Mouse (Mus musculus) MEL (cell line): ENCODE measurements around the gene Cd24a. TPM values are rescaled to one million over a fixed set of nuclear protein-coding genes. Genes with fewer than 3 reads are reported as not detected.

ENCODE experiments used
- DNase-seq: peaks from one replicate; pipeline ENCODE4 v3.0.0; 2011; ENCODE audit warnings: low read depth, low spot score
- H3K27ac ChIP-seq: 2 replicates; pipeline ENCODE4 v1.5.1; 2012; ENCODE audit warnings: low read depth, mild to moderate bottlenecking, control low read depth, low read length, moderate library complexity; ENCODE audit not compliant: control insufficient read depth
- H3K27me3 ChIP-seq, 2 experiments: fragments of 150-350 bp in 1 of 2; sonication (generic) in 1 of 2; 2 replicates each; pipeline ENCODE4 v1.6.1; 2012; ENCODE audit warnings: low read length in 2 of 2, mild to moderate bottlenecking in 2 of 2, improper control_type of control experiment in 1 of 2, moderate library complexity in 1 of 2; ENCODE audit not compliant: insufficient read depth in 2 of 2, control insufficient read depth in 1 of 2
- H3K36me3 ChIP-seq, 2 experiments: 2 replicates each; pipeline ENCODE4 v1.6.1; 2012 to 2014; ENCODE audit warnings: low read length in 2 of 2, improper control_type of control experiment in 1 of 2, inconsistent platforms in 1 of 2, mild to moderate bottlenecking in 1 of 2; ENCODE audit not compliant: insufficient read depth in 2 of 2, control insufficient read depth in 1 of 2
- H3K4me1 ChIP-seq, 2 experiments: fragments of 150-350 bp in 1 of 2; sonication (generic) in 1 of 2; 2 replicates each; pipeline ENCODE4 v1.6.1; 2012; ENCODE audit warnings: low read length in 2 of 2, improper control_type of control experiment in 1 of 2, mild to moderate bottlenecking in 1 of 2; ENCODE audit not compliant: insufficient read depth in 2 of 2, control insufficient read depth in 1 of 2
- H3K4me3 ChIP-seq, 2 experiments: fragments of 150-350 bp in 1 of 2; sonication (generic) in 1 of 2; 2 replicates each; pipeline ENCODE4 v1.5.1; 2012; ENCODE audit warnings: low read depth in 2 of 2, low read length in 2 of 2, mild to moderate bottlenecking in 2 of 2, moderate library complexity in 2 of 2, control low read depth in 1 of 2, improper control_type of control experiment in 1 of 2; ENCODE audit not compliant: control insufficient read depth in 1 of 2, insufficient read depth in 1 of 2
- H3K79me2 ChIP-seq: 2 replicates; pipeline ENCODE4 v1.6.1; 2012; ENCODE audit warnings: mild to moderate bottlenecking, low read length, moderate library complexity; ENCODE audit not compliant: control insufficient read depth, poor library complexity, insufficient read depth
- H3K9ac ChIP-seq: 2 replicates; pipeline ENCODE4 v1.6.1; 2012; ENCODE audit warnings: low read depth, mild to moderate bottlenecking, control low read depth, low read length, moderate library complexity; ENCODE audit not compliant: control insufficient read depth, poor library complexity, severe bottlenecking
- H3K9me3 ChIP-seq: fragments of 150-350 bp; sonication (generic); replicated peaks from 2 replicates; pipeline ENCODE4 v1.6.1; 2012; ENCODE audit warnings: mild to moderate bottlenecking, low read length, improper control_type of control experiment, moderate library complexity; ENCODE audit not compliant: insufficient read depth
- BHLHE40 ChIP-seq: IDR thresholded peaks from 2 replicates; pipeline ENCODE4 v1.6.1; 2012; ENCODE audit warnings: low read depth, mild to moderate bottlenecking, inconsistent platforms, low read length, improper control_type of control experiment, borderline replicate concordance
- CHD1 ChIP-seq: IDR thresholded peaks from 2 replicates; pipeline ENCODE4 v1.6.1; 2012; ENCODE audit warnings: low read depth, mild to moderate bottlenecking, inconsistent platforms, low read length, improper control_type of control experiment
- CHD2 ChIP-seq: IDR thresholded peaks from 2 replicates; pipeline ENCODE4 v1.6.1; 2011; ENCODE audit warnings: low read length, improper control_type of control experiment
- CTCF ChIP-seq, 3 experiments: IDR thresholded peaks in 2 of 3; conservative IDR thresholded peaks in 1 of 3; 2 replicates each; pipeline ENCODE4 v1.5.1; 2011 to 2012; ENCODE audit warnings: low read length in 3 of 3, low read depth in 2 of 3, mild to moderate bottlenecking in 2 of 3, improper control_type of control experiment in 1 of 3, inconsistent platforms in 1 of 3, mixed read lengths in 1 of 3, moderate library complexity in 1 of 3; ENCODE audit not compliant: control insufficient read depth in 1 of 3, insufficient read depth in 1 of 3, poor library complexity in 1 of 3, severe bottlenecking in 1 of 3
- E2F4 ChIP-seq: IDR thresholded peaks from 2 replicates; pipeline ENCODE4 v1.6.1; 2011; ENCODE audit warnings: low read depth, low read length, improper control_type of control experiment, borderline replicate concordance
- ELF1 ChIP-seq: IDR thresholded peaks from 2 replicates; pipeline ENCODE4 v1.6.1; 2014; ENCODE audit warnings: low read depth, mild to moderate bottlenecking, inconsistent platforms, low read length, improper control_type of control experiment, moderate library complexity
- EP300 ChIP-seq, 2 experiments: IDR thresholded peaks; 2 replicates each; pipeline ENCODE4 v1.6.1; 2011; ENCODE audit warnings: improper control_type of control experiment in 2 of 2, low read length in 2 of 2, low read depth in 1 of 2, mild to moderate bottlenecking in 1 of 2
- ETS1 ChIP-seq: IDR thresholded peaks from 2 replicates; pipeline ENCODE4 v1.6.1; 2012; ENCODE audit warnings: low read depth, mild to moderate bottlenecking, inconsistent platforms, low read length, improper control_type of control experiment, moderate library complexity
- GABPA ChIP-seq: IDR thresholded peaks from 2 replicates; pipeline ENCODE4 v1.6.1; 2012; ENCODE audit warnings: low read depth, mild to moderate bottlenecking, inconsistent platforms, low read length, improper control_type of control experiment, moderate library complexity
- KAT2A ChIP-seq: conservative IDR thresholded peaks from 2 replicates; pipeline ENCODE4 v1.6.1; 2012; ENCODE audit warnings: low read depth, low read length, improper control_type of control experiment, inconsistent platforms
- MAZ ChIP-seq: IDR thresholded peaks from 2 replicates; pipeline ENCODE4 v1.6.1; 2012; ENCODE audit warnings: low read depth, mild to moderate bottlenecking, inconsistent platforms, low read length, improper control_type of control experiment
- MEF2A ChIP-seq: IDR thresholded peaks from 2 replicates; pipeline ENCODE4 v1.6.1; 2014; ENCODE audit warnings: low read depth, mild to moderate bottlenecking, inconsistent platforms, low read length, improper control_type of control experiment; ENCODE audit not compliant: poor library complexity, insufficient replicate concordance, severe bottlenecking; ENCODE audit errors: extremely low read depth
- MXI1 ChIP-seq: IDR thresholded peaks from 2 replicates; pipeline ENCODE4 v1.6.1; 2011; ENCODE audit warnings: mild to moderate bottlenecking, low read depth, low read length, improper control_type of control experiment
- MYB ChIP-seq: IDR thresholded peaks from 2 replicates; pipeline ENCODE4 v1.6.1; 2011; ENCODE audit warnings: mild to moderate bottlenecking, low read depth, low read length, improper control_type of control experiment
- MYC ChIP-seq: IDR thresholded peaks from 2 replicates; pipeline ENCODE4 v1.6.1; 2011; ENCODE audit warnings: low read depth, mild to moderate bottlenecking, low read length, improper control_type of control experiment, moderate library complexity
- NELFE ChIP-seq: IDR thresholded peaks from 2 replicates; pipeline ENCODE4 v1.6.1; 2011; ENCODE audit warnings: low read depth, low read length, improper control_type of control experiment
- NRF1 ChIP-seq: IDR thresholded peaks from 2 replicates; pipeline ENCODE4 v1.6.1; 2014; ENCODE audit warnings: low read depth, mild to moderate bottlenecking, inconsistent platforms, low read length, improper control_type of control experiment, moderate library complexity; ENCODE audit not compliant: poor library complexity, insufficient read depth, severe bottlenecking
- POLR2AphosphoS2 ChIP-seq: IDR thresholded peaks from 2 replicates; pipeline ENCODE4 v1.6.1; 2011; ENCODE audit warnings: low read length, improper control_type of control experiment
- RAD21 ChIP-seq: IDR thresholded peaks from 2 replicates; pipeline ENCODE4 v1.6.1; 2011; ENCODE audit warnings: mild to moderate bottlenecking, low read depth, low read length, improper control_type of control experiment
- SIN3A ChIP-seq: IDR thresholded peaks from 2 replicates; pipeline ENCODE4 v1.6.1; 2012; ENCODE audit warnings: low read length, improper control_type of control experiment, inconsistent platforms
- SMC3 ChIP-seq: IDR thresholded peaks from 2 replicates; pipeline ENCODE4 v1.6.1; 2011; ENCODE audit warnings: low read depth, low read length, improper control_type of control experiment
- TAL1 ChIP-seq: IDR thresholded peaks from 2 replicates; pipeline ENCODE4 v1.6.1; 2012; ENCODE audit warnings: mild to moderate bottlenecking, inconsistent platforms, low read length, moderate library complexity, mixed read lengths
- UBTF ChIP-seq: IDR thresholded peaks from 2 replicates; pipeline ENCODE4 v1.6.1; 2012; ENCODE audit warnings: low read depth, mild to moderate bottlenecking, inconsistent platforms, low read length, improper control_type of control experiment, moderate library complexity, borderline replicate concordance; ENCODE audit not compliant: insufficient read depth
- USF1 ChIP-seq: IDR thresholded peaks from 2 replicates; pipeline ENCODE4 v1.6.1; 2014; ENCODE audit warnings: low read depth, mild to moderate bottlenecking, inconsistent platforms, low read length, improper control_type of control experiment, moderate library complexity
- USF2 ChIP-seq, 2 experiments: IDR thresholded peaks; 2 replicates each; pipeline ENCODE4 v1.6.1; 2011 to 2012; ENCODE audit warnings: improper control_type of control experiment in 2 of 2, low read length in 2 of 2, borderline replicate concordance in 1 of 2, inconsistent platforms in 1 of 2, low read depth in 1 of 2, mild to moderate bottlenecking in 1 of 2; ENCODE audit not compliant: insufficient read depth in 1 of 2
- ZMIZ1 ChIP-seq: IDR thresholded peaks from 2 replicates; pipeline ENCODE4 v1.6.1; 2012; ENCODE audit warnings: low read depth, mild to moderate bottlenecking, inconsistent platforms, low read length, improper control_type of control experiment, moderate library complexity
- polyA plus RNA-seq, 2 experiments: library from polyadenylated mRNA; stranded (reverse) in 1 of 2; unstranded in 1 of 2; fragments of >175 nt in 1 of 2; fragments of >200 nt in 1 of 2; gene quantifications; 2 replicates each; pipeline versions ENCODE4 v1.2.1 to v1.2.4; 2012; ENCODE audit warnings: low replicate concordance in 2 of 2, low read depth in 1 of 2; ENCODE audit not compliant: insufficient read length in 2 of 2, insufficient read depth in 1 of 2, missing spikeins in 1 of 2
- total RNA-seq: library from RNA; depleted of rRNA; stranded (reverse); fragments of 300-350 nt; gene quantifications from 2 replicates; pipeline ENCODE4 v1.2.3, GENCODE M21; 2012

The Cd24a gene
- total and polyA plus RNA-seq, 3 experiments: 96.6 to 181 TPM; not detected in 1

- no peak for TF ChIP-seq CHD2
- TF ChIP-seq SMC3: no peak
Measured at GRCm38 (mm10) chr10:43538831-43539230, 39.3 kb upstream of the Cd24a start (continued).

- peak; percentile 46 for DNase-seq
- Histone ChIP-seq H3K79me2 (peaks cover 18% of the 10 kb centered on the region), H3K27me3 (no peaks in the 10 kb centered on the region), H3K4me3 (peak overlapping the region; percentile 92 to 96), H3K27ac (peak overlapping the region; percentile 46), H3K4me1 (peaks cover 4 to 17% of the 10 kb centered on the region in 2 experiments), H3K9ac (peak overlapping the region; percentile 98), H3K36me3 (peaks cover 0 to 12% of the 10 kb centered on the region in 2 experiments; a peak in 2 of 4 replicates), H3K9me3 (no peaks in the 10 kb centered on the region)
- no peak for TF ChIP-seq MEF2A
- no peak for TF ChIP-seq UBTF
- TF ChIP-seq BHLHE40: peak; percentile 58; the same call in 1 of the 2 replicates
- no peak for TF ChIP-seq POLR2AphosphoS2
- no peak for TF ChIP-seq NELFE
- TF ChIP-seq E2F4: no peak
- TF ChIP-seq USF1: peak; percentile 46; the same call in 1 of the 2 replicates
- no peak; the same call in none of the 2 replicates for TF ChIP-seq MXI1
- TF ChIP-seq CHD1: 0 out of 2 replicates have a peak, but pooled peaks have one; percentile 23
- TF ChIP-seq KAT2A: no peak
Measured at GRCm38 (mm10) chr10:43539746-43540310, 38.3 kb upstream of the Cd24a start.

GRCm38 (mm10) chr10:43540442-43541152 is 37.5 kb upstream of the Cd24a start, which contains the start of gene 1700021F05Rik:
Gene 1700021F05Rik (minus strand): TSS chr10:43540994.
- no peaks in the 10 kb centered on the region for H3K9me3 ChIP-seq
- peak within 1 kb of the TSS; percentile 92 to 96 for H3K4me3 ChIP-seq
- H3K36me3 ChIP-seq: peaks cover 0 to 12% of the 10 kb centered on the region in 2 experiments; a peak in 2 of 4 replicates
- H3K4me1 ChIP-seq: peaks cover 4 to 17% of the 10 kb centered on the region in 2 experiments
- peak within 1 kb of the TSS; percentile 46 for H3K27ac ChIP-seq
- H3K27me3 ChIP-seq: no peaks in the 10 kb centered on the region
- H3K79me2 ChIP-seq: peaks cover 18% of the 10 kb centered on the region
- peak within 1 kb of the TSS; percentile 98 for H3K9ac ChIP-seq
- DNase-seq: peak; percentile 97
- TF ChIP-seq USF2 (IDR thresholded peaks at IDR 0.05; ENCODE audit: borderline replicate concordance in 1 of 2, insufficient read depth in 1 of 2, low read depth in 1 of 2, low read length in 2 of 2) (no peak), MAZ (peak; percentile 84; the same call in 1 of the 2 replicates), RAD21 (no peak; the same call in 1 of the 2 replicates), NRF1 (peak; percentile 68), ETS1 (peak; percentile 56; the same call in 1 of the 2 replicates), MXI1 (peak; percentile 54; the same call in 1 of the 2 replicates), MYC (no peak), TAL1 (no peak), ELF1 (peak; percentile 78), EP300 (IDR thresholded peaks at IDR 0.05; ENCODE audit: low read depth in 1 of 2, low read length in 2 of 2) (peak in 1 of 2 experiments; percentile 48; a peak in 2 of 4 replicates), MYB (no peak), ZMIZ1 (no peak; the same call in 1 of the 2 replicates), CTCF (IDR thresholded peaks at IDR 0.05 in 2 of 3, conservative IDR thresholded peaks at IDR 0.05 in 1 of 3; ENCODE audit: control insufficient read depth in 1 of 3, insufficient read depth in 1 of 3, low read depth in 2 of 3, low read length in 3 of 3, poor library complexity in 1 of 3, severe bottlenecking in 1 of 3) (peak; percentile 52 to 90 (median 78); a peak in 5 of 6 replicates), KAT2A (peak; percentile 68; the same call in 1 of the 2 replicates), GABPA (peak; percentile 89; the same call in 1 of the 2 replicates), MEF2A (no peak), NELFE (peak; percentile 83), SIN3A (peak; percentile 85)
